Mouse (Mus musculus) mouse trophoblast stem cell (cell line): ENCODE data around the gene Sycp2.
"Not testable (repeated sequence)": the region's sequence is repeated elsewhere in the genome, so short reads cannot be mapped to it uniquely, and the experiment has no call there.

Experiments
- in situ Hi-C, 2 experiments: fragments of 300-500 bp; cut with MseI, MboI; formaldehyde crosslinking; loops; 2 replicates in 1 of 2; 3 replicates in 1 of 2; pipeline ENCODE4 v1.15.1; 2025

Gene Sycp2

DNA sequence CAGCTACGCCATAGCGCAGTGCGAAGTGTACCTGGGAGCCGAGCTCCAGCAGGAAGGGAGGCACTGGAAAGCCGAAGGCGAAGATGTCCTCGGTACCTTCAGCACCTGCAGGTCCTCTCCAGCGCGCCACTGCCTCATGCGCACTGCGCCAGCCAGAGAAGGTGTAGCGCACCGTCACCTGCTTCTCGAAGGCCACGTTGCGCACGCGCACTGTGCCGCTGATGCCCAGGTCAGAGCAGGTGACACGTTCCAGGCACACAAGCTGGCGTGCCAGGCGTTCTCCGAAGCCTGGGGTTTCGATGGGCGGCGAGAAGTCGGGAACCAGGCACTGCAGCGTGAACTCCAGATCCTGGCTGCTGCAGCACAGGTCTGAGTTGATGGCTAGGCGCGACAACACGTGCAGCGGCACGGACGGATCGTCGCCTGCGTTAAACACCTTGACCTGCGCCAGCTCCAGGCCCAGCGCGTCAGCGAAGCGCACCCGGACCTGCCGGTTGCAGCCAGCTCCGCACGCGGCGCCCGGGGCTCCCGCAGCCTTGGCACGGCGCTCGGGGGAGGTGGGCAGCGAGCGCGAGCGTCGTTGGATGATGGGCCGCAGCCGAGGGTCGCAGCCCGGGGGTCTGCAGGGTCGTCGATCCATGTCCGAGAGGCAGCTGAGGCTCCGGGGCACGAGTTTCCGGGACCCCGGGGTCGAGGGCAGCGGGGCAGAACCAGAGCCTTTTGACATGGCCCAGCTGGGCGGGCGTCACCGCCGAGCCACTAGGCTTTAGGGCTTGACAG, 6.2 kb upstream of the Sycp2 start:
- in situ Hi-C loops: no loop called here

DNA sequence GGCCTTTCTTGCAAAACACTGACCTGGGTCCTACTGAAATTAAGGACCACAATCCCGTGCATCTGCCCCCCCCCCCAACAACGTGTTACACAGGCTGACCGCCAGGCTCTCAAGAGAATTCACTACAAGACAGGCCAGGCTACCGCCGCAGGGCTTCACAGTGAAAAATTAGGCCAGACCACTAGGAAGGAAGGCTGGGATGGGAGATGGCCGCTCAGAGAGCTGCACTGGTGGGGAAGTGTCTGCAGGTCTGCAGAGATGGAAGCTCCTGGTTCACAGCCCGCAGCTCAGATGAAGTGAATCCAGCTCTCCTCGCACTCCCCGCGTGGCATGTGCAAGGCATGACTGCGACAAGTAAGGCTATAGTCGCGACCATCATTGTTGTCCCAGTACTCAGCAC, 5.6 kb upstream of the Sycp2 start:
- in situ Hi-C loops: no loop called here

DNA sequence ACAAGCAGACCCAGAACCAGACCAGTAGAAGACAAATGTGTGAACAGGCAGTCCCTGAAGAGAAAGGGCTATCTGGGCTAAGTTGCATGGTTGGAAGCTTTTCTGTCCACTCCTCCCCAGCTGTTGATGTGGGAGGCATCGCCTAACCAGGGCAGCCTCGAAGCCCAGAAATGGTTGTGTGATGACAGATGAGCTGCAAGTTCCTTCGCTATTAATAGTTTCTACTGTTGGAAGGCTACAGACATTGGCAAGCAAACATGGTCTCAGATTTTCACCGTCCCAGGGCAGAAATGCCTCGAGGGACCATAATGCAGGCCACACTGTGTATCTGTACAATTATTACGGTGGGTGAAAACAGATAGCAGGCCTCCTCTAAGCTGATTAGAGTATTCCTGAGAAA, 5.1 kb upstream of the Sycp2 start:
- in situ Hi-C loops: no loop called here

DNA sequence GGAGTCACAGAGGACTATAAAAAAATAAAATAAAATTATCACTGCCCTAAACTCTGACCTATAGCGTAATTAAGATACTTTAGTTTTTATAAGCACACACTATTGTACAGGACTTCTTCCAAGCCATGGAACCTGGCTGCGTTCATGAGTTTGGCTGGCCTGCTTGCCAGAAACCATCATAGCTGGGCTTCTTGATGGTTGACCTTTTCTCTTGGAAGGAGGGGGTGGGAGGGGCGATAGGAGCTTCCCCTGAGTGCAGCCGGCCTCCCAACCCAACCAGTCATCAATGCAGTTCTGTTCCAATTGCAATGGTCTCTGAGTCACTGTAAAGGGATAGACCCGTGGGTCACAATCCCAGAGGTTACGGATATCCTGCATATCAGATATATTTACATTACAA, 2.8 kb upstream of the Sycp2 start:
- in situ Hi-C loops: no loop called here

DNA sequence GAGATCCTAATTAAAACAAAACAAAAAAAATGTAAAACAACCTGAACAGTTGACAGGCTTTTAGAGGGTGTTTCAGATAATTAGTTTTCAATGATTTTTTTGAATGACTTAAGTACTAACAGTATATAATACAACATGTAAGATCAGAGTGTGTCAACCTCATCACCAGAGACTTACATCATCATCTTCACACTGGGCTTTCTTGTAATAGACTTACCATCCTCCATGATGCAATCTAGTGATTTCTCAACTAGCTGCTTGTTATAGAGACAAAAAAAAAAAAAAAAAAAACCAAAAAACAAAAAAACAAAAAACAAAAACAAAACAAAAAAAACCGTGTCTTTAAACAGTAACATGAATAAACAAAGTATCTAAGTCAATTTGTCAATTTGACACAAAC, 1.5 kb upstream of the Sycp2 start:
- in situ Hi-C loops: no loop called here

DNA sequence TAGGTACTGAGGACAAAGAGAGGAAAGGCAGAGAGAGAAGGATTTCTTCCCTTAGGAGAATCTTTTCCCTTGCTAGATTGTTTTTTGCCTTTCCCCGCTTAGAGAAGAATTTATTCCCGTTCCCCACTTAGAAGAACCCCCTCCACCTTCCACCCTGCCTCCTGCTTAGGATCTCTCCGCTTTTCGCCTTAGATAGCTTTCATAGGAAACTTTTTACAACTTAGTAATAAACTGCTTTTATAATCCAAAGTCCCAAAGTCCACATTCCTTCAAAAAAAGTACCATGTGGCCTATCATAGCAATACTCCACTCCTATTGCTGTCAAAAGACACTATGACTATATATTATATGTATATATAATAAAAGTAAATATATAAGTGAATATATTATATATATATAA, 64.9 kb downstream of the Sycp2 start:
- in situ Hi-C loops: no loop called here

DNA sequence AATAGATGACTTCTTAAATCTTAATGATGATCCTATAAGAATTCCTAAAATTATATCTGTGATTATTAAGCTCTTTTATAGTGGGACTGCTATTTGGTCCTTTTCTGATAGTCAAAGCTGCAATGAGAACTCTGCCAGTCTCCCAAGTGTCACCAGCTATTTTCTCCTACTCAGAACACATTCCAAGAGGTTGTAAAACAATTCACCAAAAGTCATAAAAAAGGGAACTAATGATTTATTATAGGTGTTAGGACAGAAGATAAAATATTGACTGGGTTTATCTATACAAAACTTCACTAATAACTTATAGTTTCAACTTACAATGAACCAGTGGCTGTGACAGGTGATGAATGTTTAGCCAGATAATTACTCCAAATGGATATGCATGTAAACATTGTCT, 65.4 kb downstream of the Sycp2 start:
- in situ Hi-C loops: not testable (repeated sequence)

DNA sequence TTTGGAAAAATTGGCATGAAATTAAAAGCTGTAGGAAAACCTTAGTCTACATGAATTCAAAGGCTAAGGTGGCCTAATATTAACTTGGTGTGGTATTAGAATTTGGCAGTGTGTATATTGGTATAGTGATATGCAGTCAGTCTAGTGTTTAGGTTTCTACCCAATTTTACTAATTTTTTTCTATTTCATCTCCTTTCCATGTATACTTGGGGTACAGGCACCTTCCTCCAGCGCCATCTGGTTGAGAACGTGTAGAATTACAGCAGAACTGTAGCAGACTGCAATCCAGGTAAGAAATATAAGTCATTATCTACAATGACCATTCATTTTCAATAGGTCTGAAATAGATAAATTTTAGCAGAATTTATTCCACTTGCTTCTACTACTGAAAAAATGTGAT, 68.4 kb downstream of the Sycp2 start:
- in situ Hi-C loops: loop anchor here (10.0 kb wide), 1 partner anchor 244 kb away; no protein-coding TSS in a partner anchor

DNA sequence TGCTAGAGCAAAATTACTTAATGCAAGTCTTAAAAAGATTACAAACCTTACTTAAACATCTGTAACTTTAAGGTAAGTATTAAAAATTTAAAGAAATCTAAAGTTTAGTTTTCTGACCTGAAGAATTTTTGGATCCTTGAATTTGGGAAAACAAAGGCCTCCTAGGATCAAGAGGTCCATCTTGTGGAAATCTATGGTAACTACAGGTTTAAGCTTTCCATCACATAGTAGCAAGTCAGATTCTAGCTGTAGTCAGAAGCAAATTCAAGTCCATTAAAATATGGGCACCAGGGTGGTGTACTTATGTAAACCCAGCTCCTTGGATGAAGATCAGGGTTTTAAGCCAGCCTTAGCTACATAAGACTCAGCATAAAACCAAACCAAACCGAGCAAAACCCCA, 69.6 kb downstream of the Sycp2 start:
- in situ Hi-C loops: loop anchor here (10.0 kb wide), 1 partner anchor 243 kb away; no protein-coding TSS in a partner anchor

DNA sequence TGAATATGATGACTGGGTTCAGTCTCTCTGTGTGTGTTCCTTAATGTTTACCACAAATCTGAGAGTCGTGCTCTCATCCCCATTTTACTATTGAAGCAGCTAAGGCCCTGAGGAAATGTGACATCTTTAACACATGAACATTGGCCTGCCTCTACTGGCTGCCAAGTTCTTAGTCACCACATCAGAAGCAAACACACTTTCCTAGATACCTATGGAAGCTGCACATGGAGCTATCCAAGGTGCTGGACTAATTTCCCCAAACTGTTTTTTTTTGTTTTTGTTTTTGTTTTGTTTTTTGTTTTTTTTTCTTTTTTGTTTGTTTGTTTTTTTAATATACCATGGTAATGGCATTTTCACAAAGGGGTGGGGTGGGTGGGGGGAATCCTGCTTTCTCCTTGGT, 77.5 kb downstream of the Sycp2 start:
- in situ Hi-C loops: loop anchor here (10.0 kb wide), 1 partner anchor 235 kb away; no protein-coding TSS in a partner anchor

DNA sequence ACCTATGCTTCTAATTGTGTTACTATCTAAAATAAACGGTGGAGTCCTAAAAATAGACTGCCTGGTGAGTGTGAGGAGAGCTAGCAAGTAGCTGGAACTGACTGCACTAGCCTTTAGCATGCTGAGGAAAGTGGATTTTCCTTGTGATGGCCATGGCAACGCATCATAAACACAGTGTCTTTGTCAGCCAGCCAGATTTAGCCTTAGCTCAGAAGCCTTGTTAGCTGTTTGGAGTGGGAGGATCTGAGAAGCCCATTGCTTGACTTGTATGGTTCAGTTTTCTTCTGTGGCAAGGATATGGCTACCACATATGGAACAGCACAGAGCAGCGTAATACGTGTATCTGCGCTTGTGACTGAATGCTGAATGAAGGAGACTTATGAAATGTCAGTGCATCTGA, 77.9 kb downstream of the Sycp2 start:
- in situ Hi-C loops: no loop called here

DNA sequence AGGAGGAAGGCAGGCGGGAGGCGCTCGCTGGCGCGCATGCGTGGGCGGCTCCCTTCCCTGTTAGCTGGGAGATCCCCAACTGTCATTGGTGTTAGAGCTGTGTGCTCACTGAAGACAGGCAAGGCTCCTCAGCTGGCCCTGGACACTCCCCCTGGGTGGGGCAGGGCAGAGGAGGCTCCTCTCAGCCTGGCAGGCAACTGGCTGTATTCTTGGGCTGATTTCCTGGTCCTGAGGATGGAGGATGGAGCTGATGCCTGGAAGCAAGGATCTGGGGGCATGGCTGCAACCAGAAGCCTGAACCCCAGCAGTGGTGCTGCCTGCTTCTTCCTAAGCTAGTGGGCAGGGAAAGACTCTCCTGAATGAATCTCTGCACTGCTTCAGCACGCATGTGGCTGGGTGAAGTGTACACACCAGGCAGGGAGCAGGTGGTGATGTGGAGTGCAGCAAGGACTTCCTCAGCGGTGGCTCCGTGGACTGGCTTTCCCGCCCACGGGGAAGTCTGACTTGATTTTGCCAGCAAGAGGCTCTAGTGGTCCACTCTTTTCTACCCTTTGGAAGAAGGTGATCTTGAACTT, 79.9 kb downstream of the Sycp2 start:
- in situ Hi-C loops: no loop called here

DNA sequence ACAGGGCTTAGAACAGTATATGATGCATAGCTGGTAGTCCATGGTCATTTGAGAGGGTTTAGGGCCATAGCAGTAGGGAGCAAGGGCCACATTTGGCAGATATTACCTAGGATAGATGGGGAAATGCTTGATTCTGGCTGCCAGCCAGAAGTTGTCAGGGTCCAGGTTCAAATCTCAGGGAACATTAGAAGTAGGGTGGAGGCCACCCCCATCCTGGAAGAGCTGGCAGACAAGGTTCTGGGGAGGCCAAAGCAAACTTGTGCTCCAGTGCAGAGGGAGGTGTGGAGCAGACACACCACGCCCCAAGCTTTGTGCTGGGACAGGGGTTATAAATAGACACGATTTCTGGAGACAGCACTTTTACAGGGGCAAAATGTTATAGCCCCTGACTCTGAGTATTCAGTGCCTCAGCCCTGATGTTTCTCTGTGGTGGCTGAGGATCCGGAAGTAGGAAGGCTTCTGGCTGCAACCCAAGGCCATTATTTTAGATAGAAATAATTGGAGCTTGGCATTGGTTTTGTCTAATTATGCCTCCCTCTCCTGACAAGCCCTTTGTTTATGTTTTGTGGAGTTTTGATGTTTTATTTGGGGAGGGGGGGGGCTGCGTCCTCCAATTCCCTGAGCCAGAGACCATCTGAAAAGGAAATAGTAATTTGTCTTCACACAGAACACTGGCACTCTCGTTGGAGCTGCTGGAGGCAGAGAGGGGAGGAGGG, 80.6 kb downstream of the Sycp2 start:
- in situ Hi-C loops: no loop called here

DNA sequence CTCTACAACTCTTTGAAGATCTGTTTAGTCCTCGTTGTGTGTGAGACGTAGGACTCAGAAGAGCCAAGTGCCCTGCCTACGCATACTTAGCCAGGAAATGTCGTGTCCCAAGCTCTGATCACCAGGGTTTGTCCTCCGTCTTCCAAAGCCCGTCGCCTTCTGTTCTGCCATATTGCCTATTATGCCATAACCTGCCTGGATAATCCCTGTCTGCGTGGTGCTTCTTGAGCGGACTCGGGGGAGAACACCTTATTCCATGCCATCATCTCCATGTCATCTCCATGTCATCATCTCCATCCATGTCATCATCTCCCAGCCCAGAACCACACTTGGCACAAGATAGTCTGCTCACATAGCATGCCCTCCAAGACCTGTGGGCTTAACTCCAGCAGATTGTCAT, 81.4 kb downstream of the Sycp2 start:
- in situ Hi-C loops: no loop called here

DNA sequence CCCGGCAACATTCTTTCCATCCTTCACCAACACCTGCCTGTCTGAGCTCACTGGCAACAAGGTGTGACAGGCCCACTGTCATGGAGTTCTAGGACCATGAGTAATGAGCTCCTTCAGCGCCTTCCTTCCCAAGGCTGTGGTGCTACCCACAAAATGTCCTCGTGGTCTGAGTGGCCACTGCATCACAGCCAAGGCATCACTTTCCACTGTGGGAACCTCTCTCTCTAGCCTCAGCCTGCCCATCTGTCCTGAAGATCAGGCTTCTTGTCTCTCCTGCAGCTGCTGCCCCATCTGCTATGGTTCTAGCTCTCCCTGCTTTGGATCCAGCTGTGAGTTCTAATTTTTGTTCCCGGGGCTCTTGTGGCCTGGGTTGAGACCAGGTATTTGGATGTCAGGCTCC, 82.7 kb downstream of the Sycp2 start:
- in situ Hi-C loops: no loop called here

DNA sequence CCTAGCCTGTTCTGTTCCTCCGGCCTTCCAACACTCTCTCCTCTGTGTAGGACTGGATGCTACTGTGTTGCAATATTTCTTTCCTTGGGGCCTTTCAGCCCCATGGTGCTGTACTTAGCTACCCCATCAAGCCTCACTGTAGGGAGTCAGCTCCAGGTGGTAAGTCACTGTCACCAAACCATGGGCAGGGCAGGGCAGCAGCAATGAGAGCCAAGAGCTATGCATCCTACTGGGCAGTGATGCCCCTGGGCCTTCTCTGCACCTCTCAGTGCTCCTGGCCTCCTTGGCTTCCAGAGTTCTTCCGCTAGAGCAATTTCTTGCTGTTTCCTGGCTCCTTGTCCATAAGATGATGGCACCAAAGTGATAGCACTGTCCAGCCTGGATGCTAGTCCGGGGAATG, 83.1 kb downstream of the Sycp2 start:
- in situ Hi-C loops: no loop called here

DNA sequence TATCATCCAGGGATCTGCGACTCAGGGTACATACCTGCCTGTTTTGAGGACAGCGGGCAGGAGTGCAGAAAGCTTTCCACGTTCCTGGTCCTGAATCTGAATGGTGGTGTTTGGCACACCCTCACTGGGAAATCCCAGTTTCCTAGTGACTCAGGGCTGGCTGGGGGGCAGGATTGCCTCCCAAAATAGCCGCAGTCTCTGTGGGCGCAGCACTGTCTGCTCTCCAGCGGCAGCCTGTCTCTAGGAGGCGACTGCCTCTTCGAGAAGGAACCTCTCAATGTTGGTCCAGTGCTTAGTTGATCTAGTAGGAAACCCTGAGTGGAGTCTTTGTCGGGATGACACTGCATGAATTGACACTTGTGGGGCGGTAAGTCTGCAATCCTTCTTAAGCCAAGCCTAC, 86.2 kb downstream of the Sycp2 start:
- in situ Hi-C loops: no loop called here

DNA sequence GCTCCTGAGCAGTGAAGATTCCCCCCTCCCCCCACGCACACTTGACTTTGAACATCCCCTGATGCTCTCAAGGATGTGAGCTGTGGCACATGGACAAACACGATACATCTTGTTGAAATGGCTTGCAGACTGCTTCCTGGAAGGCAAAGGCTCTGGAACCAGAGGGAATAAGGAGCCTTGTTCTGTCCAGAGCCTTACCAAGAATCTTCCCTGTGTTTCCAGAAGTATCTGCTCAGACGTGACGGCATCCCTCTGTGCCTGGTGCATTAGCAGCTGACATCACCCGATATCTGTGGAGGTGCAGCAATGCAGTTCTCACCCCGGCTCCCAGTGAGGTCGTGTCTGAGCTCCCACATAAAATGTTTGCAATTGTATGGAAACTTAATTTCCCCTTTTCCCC, 87.7 kb downstream of the Sycp2 start:
- in situ Hi-C loops: no loop called here

DNA sequence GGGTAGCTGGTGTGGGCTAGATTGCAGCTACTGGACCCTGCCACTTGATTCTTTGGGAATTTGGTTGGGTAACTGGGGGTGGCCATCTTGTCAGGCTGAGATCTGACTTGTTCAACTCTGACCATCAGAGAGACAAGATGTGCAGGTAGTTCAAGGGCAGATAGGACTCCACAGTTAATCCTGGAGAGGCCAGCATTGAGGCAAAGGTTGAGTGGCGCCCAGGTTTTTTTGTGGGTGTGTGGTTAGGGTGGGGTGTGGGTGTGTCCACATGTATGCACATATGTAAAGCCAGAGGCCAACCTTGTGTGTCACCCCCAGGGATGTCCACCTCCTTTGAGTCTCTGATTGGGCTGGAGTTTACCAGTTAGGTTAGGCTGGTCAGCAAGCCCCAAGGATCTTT, 91.2 kb downstream of the Sycp2 start:
- in situ Hi-C loops: no loop called here

DNA sequence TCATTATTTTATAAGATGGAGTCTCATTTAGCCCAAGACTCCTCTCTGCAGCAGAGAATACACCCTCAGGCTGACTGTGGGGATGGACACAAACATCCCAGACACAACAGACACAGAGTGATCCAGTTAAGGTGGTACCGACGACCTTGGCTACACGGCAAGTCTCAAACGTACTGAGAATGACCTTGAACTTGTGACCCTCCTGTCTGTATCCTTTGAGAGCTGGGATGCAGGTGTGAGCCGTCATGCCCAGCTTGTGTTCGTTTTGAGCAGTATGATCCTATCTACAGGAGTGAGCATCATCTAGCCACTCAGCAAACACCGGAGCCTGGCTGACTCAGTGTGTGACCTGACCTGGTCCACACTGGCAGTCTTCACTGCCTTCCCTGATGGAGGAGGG, 93.9 kb downstream of the Sycp2 start:
- in situ Hi-C loops: no loop called here

DNA sequence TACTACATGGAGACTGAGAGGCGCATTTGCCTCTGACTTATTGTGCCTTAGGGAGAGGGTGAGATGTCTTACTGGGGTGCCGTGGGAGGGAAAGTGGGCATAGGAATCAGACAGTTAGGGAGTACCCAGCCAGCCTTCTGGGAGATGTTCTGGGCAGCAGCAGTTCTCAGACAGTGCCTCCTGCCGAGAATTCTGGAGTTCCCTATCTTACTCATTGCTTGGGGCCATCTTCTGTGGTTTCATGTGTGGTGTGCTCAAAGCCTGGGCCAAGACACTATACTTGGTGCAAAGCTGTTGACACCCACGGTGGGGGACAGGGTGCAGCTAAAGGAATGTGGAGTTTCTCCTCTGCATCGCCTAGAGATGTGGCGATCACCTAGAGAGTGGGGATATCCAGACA, 102.8 kb downstream of the Sycp2 start:
- in situ Hi-C loops: no loop called here

DNA sequence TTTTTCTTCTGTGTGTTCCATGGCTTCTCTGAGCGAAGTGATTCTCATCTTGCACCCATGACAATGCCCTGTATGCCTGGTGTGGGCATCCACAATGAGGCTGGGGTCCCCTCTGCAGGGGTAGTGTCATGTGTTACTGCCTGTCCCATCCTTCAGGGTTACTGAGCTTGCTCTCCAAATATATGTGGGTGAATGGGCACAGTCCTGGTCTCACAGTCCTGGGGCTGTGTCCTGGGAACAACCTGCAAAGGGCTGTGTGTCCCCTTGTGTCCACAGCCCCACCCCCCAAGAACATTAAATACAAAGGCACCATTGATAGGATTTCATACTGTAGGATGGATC, 103.3 kb downstream of the Sycp2 start:
- in situ Hi-C loops: no loop called here
